Mouse (Mus musculus): ENCODE results near the gene Endou. TPM values are rescaled to one million over a fixed set of nuclear protein-coding genes. Genes with fewer than 3 reads are reported as not detected.

Endou gene
- polyA plus RNA-seq, 1 experiment from 2014 or later: 0.55 TPM

Other genes with a start within 250 kb of the Endou start
- gene Rpap3, start 25.5 kb downstream of the Endou start, polyA plus RNA-seq (2015; fragmentation: Nextera tagmentation; extraction: Ambion mirVana): 20.5 and 25.2 TPM in 2 replicates
- 20.8 and 22.7 TPM in 2 replicates for gene Rapgef3, start 36.6 kb upstream of the Endou start, polyA plus RNA-seq (2015; fragmentation: Nextera tagmentation; extraction: Ambion mirVana)
- 46.8 and 49.5 TPM in 2 replicates for gene Slc48a1, start 47.2 kb upstream of the Endou start, polyA plus RNA-seq (2015; fragmentation: Nextera tagmentation; extraction: Ambion mirVana)
- 44.2 and 48.5 TPM in 2 replicates for gene Hdac7, start 113.2 kb upstream of the Endou start, polyA plus RNA-seq (2015; fragmentation: Nextera tagmentation; extraction: Ambion mirVana)
- gene Vdr, start 179.3 kb upstream of the Endou start, polyA plus RNA-seq (2015; fragmentation: Nextera tagmentation; extraction: Ambion mirVana): 1.6 and 1.7 TPM in 2 replicates
- 46.6 and 51.2 TPM in 2 replicates for gene Tmem106c, start 232.9 kb upstream of the Endou start, polyA plus RNA-seq (2015; fragmentation: Nextera tagmentation; extraction: Ambion mirVana)